Mouse (Mus musculus) B cell, adult 2 months (primary cell): ENCODE results near the gene Klhl29.

Experiments
- DNase-seq, 2 experiments: peaks; one replicate each; pipeline ENCODE4 v3.0.0; 2022

Gene Klhl29

DNA sequence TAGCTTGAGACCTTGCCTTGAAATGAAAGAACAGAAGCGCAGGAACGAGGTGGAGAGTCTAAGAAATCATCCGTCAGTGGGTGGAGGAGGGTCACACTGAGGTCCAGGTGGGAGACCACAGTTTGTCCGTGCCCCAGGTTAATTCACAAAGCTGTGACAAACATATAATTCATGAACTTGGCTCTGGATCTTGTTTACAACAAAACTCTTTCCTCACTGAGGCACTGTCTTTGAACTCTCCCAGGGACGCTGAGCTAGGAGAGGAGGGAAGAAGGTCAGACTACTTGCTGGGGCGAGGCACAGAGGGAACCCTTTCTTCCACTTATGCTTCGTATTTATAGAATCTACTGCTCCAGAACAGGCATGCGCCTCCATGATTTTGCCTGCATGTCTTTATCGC lies 161.2 kb downstream of the Klhl29 start:
- DNase-seq, result no peak

DNA sequence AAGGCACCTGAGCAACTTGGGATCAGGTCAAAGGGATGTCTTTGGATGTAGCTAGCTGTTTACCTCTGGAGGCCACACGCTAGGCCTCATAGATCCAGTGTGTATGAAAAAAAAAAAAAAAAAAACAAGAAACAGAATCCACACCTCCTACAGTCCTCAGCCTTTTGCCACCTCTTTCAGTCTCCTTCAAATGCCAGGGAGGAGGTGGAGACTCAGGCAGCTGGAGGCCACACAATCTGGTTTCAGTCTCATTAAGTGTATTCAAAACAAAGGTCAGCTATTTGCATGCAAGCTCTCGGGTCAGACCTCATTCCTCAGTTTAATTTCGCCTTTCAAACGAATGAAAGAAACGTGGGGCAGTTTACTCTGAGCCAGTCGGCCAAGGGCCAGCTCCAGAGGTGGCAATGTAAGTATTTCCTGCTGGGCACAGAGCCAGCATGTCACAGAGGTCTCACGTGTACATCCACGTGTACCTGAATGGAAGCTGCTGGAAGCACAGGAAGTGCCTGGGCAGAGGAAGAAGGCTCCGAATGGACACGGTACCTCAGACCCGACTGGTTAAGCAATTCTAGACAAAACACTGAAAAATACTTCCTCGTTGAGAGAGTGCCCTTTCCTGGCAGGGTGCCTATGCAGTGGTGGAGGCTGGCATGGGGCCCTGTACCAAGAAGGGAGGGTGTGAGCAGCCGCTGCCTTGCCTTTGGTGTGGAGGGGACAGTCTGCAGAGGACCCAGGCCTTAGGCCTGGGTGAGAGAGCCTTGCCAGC lies 162.0 kb downstream of the Klhl29 start:
- DNase-seq, result no peak

DNA sequence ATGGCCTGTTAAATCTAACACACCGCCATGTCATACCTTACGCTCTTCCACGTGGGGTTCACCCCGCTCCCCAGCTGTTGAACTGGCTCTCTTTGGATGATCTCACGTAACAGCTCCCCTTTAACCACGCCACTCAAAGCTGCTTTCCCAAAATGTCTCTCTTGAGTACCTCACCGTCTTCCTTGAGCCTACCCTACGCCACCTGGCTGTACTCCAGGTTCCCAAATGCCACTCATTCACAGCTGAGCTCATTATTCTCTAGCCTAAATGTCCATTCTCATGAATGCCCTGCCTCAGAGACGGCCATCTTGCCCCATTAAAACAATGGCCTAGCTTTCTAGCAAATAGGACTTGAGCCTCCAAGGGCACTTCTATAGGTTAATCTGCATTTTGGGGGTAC lies 163.6 kb downstream of the Klhl29 start:
- DNase-seq, result no peak

DNA sequence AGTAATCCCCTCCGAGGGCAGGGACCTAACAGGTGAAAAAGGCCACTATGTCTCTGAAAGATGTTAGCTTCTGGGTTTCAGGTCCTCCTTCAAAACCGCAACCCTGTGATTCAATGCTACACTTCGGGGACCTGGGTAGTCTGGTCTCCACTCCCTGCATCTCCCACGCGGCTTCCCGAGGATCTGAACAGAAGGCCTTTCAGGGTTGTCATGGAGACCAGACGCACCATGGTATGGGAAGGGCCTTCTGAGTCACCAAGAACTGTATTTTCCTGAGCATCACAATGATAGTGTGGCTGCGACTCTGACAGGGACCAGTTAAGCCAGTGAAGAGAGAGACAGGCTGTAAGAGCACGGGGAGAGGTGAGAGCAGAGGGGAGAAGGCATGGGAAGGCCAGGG lies 164.7 kb downstream of the Klhl29 start:
- no peak for DNase-seq

DNA sequence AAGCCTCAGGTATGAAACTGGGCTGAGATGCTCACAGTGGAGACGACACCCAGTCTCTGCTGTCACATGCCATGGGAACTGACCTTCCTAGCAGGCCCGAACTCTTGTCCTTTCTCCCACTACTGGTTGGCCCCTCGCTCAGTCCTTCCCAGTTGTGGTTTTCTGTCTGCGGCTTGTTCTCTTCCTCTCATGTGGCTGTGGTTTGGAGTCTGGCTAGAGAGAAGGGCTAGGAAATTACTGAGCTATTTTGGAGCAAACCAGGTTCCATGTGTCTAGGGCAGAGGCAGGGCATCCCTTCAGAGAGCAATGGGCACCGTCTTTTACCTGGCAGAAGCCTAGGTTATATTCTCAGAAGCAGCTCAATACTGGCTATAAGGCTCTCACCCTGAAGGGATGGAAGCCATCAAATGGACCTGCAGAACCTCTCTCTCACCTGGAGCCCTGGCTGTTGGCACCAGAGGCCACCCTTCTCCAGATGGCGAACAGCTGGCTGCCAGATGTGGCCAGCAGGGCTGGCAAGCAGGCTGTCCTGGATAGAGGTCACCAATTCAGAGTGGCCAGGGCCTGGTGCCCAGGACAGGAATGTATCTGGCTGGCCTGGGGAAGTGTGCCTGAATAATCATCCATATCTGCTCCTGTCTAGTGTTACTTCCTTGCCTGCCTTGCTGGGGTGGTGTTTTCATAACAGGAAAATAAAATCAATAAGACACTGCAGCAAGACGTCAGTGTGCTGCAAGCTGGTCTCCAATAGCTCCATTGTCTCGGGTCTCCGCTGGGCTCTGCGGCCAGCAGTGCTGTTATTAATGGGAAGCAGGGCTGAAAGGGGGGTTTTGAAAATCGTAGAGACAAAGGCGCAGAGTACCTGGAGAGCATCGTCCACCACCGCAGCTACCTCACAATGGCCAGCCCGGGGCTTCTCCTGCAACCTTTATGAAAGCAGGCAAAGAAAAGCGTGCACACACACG lies 167.3 kb downstream of the Klhl29 start:
- DNase-seq, result no peak

DNA sequence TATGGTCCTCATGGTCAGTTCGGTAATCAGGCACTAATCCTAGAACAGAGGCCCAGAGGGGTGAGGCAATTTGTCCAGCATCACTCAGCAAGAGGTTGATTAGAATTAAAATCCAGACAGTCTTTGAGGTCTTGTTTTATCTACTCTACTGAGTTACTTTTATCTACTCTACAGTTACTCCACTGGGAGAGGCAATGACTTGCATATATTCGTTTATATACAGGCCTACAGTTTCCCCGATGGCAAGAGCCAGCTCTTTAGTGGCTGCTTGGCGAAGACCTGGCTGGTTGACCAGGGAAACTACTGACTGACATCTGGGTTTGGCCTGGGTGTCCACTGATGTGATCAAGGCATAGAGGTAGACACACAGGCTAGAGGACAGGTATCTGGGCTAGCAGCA lies 168.3 kb downstream of the Klhl29 start:
- DNase-seq, result no peak

DNA sequence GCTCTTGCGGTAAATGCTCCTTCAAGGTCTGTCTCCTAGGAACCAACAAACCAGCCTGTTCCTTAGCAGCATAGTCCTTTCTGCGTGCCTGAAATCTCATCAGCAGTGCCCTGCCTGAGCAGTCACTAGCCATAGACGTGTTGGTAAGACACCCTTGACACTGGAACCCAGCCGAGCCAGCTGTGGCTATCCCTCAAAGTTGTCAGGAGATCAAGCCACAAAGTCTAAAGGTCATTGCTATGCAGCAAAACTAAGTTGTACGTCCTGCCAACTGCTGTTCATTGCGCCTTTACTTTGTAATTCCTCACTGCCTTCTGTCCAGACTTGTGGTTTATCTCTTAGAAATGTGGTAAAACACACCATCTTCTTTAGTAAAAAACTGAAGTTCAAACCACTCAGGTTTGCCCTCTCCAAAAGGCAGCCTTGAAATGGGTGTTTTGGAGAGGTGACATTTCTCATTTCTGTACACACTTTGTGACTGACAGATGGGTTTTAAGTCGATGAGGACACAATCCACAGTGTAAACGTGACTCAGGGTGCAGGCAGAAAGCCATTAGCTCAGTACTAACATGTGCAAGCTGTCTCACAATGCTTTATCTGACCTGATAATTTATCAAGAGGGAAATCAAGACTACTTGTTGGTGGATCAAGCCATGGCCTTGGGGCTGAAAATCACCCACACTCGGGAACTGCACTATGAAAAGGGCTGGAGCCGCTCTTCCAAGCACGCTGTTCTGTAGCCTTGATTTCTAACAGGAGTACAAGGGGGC lies 171.2 kb downstream of the Klhl29 start:
- DNase-seq, result no peak

DNA sequence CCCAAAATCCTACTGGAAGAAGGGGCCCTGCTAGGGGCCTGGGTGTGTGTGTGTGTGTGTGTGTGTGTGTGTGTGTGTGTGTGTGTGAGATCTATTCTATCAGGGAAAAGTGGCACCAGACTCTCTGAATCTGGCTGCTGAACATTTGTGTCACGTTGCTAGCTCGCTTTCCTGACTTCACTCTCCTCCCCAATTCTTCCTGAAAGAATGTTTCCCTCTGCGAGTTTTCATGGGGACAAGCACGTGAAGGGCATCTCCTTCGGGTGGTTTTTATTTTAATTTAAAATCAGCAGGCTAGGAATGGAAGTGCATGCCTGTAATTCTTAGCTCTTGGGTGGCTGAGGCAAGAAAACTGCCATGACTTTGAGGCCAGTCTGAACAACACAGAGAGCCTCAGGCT lies 172.1 kb downstream of the Klhl29 start:
- no peak for DNase-seq

DNA sequence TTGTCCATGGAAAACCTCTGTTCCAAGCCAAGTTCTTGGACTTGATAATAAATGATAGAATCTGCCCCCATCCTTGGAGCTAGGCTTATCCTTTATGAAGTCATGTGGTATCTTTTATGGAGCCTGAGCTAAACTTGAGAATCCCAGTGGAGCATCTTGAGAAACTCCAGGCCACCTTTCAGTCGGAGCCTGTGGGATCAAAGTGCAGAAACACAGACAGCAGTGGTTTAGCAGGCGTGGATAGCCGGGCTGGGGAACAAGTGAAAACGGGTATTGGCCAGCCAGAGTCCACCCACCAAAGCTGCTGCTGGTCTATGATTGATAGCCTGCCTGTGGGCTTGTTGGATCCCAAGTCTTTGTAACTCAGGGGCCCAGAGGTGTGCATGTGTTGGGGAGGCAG lies 177.2 kb downstream of the Klhl29 start:
- DNase-seq, result no peak

DNA sequence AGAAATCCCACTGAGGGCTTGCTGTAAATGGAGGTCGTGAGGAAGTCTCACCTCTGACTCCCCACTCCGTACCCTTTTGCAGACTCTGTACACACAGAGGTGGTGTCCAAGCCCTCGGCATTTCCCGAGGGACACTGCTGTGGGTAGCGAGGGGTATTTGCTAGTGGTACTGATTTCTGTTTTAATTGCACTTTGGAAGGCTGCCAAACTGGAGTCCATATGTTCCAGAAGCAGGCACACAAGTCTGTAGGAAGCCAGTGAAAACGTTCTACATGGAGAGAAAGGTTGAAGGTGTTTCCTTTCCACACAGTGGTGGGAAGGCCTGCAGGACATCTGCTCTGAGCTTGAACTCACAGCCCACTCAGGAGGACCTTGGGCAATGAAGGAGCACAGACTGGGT lies 181.3 kb downstream of the Klhl29 start:
- no peak for DNase-seq

DNA sequence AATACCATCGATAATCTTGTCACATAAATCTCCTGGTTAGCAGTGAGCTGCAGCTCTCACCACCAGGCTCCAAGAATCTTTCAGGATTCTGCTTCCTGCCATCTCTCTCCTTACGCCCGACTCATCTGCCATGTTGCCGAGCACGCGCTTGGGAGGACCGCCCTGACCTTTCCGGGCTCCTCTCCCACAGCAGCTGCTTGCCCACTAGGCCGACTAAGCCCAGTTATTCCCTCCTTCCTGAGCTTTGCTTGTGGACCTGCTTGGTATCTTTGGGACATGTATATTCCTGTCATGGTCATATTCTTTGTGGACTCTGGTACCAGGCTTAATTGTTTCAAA lies 183.1 kb downstream of the Klhl29 start:
- DNase-seq, result no peak

DNA sequence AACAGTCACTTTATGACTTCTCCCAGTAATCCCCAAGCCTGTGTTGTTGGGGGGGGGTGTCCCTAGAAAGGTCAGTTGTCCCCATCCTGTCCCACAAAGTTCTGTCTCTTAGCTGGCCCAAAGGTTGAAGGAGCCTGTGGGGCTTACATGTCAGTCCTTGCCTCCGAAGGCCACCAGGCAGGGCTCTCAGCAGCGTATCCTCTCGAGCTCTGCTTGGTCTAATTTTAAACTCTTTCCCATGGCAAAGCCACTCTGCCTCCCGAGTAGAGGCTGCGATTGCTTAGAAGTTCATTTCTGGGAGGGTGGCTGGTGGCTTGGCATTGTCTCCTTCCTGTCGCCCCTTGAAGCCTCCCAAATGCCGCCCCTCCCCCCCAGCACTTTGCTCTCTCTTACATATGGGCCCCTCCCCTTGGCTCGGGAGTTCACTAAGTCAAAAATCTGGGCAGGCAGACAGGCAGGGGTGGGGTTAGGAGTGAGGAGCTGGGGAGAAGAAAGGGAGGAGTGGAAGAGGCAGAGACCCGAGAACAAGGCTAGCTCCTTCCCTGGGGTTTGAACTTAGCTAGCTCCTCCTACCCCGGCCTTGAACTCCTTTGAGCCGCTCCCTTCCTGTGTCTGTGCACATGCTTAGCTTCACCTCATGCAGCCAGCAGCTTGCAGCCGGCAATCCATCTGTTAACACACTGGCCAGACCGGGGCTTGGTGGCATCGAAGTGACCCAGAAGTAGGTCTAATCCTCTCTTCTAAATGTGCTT lies 183.7 kb downstream of the Klhl29 start:
- no peak for DNase-seq

DNA sequence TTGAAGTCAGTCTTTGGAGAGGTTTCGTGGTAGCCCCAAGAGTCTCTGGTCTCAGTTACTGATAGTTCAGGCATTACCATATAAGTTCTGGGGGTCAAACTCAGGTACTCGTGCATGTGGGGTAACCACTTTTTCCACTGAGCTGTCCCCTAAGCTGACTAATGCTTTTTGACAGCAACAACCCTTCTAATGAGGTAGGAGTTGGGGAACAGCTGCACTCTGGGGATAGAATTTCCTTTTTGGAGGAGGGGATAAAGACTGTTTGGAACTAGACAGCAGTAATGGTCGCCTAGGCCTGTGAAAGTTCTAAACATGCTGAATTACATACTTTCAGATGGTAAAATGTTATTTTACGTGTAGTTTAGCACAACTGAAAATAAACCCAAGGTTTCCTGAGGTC lies 184.3 kb downstream of the Klhl29 start:
- no peak for DNase-seq

DNA sequence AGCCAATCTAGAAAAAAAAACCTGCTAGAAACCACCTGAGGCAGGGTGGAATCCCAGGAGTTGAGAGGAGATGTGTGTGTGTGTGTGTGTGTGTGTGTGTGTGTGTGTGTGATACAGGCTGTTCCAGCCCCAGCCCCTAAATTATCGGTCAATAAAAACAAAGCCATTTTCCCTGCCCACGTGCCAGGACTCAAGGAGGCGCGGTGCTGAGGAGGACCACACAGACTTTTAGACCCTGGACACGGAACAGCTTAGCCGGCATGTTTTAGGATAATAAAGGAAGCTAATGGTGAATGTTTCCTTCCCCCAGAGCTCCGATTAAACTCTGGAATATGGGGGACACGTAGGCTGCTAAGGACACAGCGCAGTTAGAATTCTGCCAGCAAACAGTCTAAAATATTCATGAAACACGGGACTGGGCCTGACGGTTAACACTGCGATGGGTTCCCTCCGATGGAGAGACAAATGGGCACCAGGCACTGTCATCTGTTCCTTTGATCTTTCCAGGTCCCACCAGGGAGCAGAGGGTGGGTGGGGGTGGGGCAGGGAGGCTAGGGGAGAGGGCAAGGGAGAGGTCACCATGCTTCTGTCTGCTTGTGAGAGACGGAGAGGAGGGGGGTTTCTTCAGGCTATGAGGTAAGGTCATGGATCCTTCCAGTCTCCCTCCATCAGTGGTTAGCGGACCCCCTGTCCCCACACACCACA lies 185.9 kb downstream of the Klhl29 start:
- no peak for DNase-seq

DNA sequence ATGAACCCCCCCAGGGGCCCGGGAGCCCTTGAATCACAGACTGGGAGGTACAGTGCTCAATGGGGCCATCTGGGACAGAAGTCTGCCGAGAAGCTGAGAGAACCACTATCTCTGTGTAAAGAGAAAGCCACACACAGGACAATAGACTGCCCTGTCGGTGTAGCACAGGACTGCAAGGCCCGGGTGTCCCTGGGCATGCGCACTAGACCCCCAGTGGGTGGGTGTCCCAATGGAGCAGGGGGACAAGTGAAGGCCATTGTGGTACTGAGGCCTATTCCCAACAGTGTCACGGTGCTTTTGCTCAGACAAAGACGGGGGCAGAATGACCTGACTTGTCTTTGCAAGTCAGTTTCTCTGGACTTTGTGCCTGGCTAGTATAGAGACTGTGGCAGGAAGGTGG lies 186.6 kb downstream of the Klhl29 start:
- no peak for DNase-seq

DNA sequence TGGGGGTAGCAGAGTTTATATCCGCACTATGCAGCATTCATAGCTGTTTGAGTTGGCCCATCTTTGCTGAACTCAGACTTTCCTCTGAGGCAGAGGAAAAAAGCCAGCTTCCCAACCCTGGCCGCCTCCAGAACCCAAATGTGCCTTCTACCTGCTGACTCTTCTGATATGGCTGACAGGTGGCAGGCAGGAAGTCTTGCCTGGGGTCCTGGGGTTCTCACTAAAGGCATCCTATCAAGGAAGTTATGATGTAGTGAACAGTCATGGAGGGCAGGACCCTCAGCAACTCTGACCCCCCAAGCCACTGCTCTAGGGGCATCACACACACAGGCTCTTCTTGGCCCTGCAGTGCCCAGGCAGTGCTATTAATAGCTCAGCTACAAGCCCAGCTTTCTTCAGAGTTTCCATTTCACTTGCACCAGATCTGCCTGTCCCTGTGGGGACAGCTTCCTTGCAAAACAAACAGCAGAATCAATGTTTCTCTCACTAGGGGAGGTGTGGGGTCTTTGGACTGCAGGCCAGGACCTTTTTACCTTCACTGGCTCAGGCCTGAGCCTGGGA lies 187.6 kb downstream of the Klhl29 start:
- no peak for DNase-seq

DNA sequence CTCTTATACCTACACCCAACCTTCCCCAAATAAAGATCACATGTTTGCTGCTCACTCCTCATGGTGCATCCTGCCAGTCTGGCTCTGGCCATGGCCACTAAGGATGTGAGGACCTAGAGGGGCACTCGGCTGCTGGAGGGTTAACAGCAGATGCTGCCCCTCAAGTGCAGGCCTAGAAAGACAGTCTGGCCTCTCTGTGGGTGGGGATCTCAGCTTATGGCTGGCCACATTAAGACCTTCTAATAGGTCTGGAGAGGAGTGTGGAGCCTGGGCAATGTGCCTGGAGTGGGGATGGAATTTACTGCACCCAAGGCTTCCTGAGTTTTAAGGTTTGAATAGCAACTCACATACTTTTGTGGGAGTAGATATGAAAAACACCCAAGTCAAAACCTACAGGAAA lies 188.8 kb downstream of the Klhl29 start:
- DNase-seq, result no peak

DNA sequence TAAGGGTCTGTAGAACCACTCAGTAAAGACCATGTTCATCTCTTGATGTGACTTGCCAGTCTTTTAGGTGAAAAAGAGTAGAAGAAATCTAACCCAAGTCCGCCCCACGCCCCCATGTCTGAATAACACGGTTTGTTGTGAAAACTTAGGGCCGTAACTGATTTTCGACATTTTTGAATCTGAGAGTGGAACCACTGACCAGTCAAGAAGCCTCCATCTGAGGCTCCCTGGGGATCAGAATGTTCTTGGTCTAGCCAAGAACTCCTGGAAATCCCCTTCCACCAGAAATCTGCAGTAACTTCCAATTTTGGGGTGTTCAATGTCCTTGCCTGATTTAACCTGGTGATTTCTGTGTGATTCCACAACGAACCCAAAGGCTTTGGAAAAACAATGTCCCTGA lies 189.9 kb downstream of the Klhl29 start:
- DNase-seq, result no peak

DNA sequence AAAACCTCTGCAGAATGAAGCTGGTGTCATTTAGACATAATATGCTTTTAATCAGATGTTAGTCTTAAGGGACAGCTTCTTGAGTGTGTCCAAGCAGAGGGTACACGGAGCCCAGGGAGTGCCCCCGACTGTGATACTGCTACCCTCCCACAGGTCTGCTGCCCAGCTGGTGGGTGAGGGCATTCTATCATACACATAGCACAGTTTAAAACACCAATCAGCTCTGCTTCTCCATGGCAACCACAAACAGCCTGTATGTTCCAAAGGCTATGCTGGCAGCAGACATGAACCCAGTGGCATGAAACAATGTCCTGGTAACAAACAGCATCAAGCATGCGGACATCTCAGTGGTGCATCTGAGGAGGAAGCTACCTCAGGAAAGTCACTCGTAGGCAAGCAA lies 192.9 kb downstream of the Klhl29 start:
- DNase-seq, result no peak

DNA sequence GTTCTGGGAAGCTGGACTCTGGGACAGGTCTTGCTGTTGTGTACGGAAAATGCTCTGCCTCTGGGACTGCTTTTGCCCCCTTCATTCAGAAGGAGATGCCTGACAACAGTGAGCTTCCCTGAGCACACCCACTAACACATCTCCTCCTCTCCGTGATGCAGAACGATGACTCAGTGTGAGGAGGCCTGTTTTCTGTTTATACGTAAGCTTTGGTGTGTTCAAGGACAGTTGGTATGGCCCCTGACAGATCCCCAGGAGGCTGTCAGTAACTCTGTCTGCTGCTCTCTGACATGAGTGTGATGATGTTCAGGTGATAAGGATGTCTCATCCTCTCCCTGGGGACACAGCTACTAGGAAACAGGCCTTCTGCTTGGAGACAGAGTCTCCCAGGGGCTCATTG lies 193.3 kb downstream of the Klhl29 start:
- no peak for DNase-seq

DNA sequence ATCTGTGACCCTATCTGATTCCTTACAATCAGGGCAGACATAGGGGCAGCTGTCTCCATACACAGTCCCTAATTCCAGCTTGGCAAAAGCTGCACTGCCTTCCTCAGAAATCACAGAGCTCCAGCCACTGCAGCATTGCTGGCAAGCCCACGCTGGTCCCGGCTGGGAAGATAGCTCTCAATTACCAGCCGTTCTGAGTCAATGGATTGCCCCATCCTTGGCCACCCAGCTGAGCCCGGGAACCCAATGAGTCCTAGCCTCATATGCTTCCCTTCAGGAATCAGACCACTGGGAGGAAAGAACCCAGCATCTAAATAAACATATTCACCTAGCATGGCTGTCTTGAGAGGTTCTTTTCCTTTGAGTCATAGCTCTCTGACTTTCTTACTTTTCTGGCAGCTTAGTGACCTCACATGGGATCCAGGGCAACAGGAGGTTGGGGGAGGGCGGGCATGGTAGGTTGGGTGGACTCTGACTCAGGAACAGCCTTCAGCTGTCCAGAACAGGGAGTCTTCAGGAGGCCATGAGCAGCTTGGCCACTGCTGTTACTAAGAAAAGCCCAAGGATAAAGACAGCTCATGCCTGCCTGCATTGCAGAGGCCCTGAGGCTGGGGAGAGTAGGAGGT lies 198.7 kb downstream of the Klhl29 start:
- no peak for DNase-seq
